Mouse (Mus musculus) CH12.LX (cell line): ENCODE data around the gene Nthl1. TPM values are rescaled to one million over a fixed set of nuclear protein-coding genes. Genes with fewer than 3 reads are reported as not detected.
A peak's percentile ranks its signal among the peaks of the same experiment; 100 is the strongest.

Experiments used
- DNase-seq: peaks from one replicate; pipeline ENCODE4 v3.0.0-alpha.2; 2013; ENCODE audit errors: extremely low read depth
- H3K27ac ChIP-seq: 2 replicates; pipeline ENCODE4 v1.5.1; 2012; ENCODE audit warnings: low read depth, mild to moderate bottlenecking, control low read depth, moderate library complexity; ENCODE audit not compliant: insufficient read depth
- H3K27me3 ChIP-seq: replicated peaks from 2 replicates; pipeline ENCODE3; 2012; ENCODE audit warnings: inconsistent platforms
- H3K36me3 ChIP-seq, 2 experiments: replicated peaks in 1 of 2; 2 replicates each; pipeline versions ENCODE3 to v1.6.1; 2012; ENCODE audit warnings: inconsistent platforms in 1 of 2, low read length in 1 of 2, mild to moderate bottlenecking in 1 of 2, mixed read lengths in 1 of 2, moderate library complexity in 1 of 2; ENCODE audit not compliant: control insufficient read depth in 1 of 2, insufficient read depth in 1 of 2
- H3K4me1 ChIP-seq, 2 experiments: 2 replicates each; pipeline ENCODE4 v1.6.1; 2012; ENCODE audit warnings: inconsistent platforms in 1 of 2, moderate library complexity in 1 of 2; ENCODE audit not compliant: insufficient read depth in 2 of 2, control insufficient read depth in 1 of 2
- H3K4me2 ChIP-seq: 2 replicates; pipeline ENCODE4 v1.6.1; 2012; ENCODE audit warnings: low read depth, mild to moderate bottlenecking, control low read depth; ENCODE audit not compliant: poor library complexity, insufficient read depth, severe bottlenecking
- H3K4me3 ChIP-seq, 3 experiments: fragments of 150-350 bp in 1 of 3; sonication (generic) in 1 of 3; replicated peaks in 1 of 3; 2 replicates each; pipeline versions ENCODE3 to v1.5.1; 2011 to 2012; ENCODE audit warnings: low read depth in 2 of 3, low read length in 2 of 3, mild to moderate bottlenecking in 2 of 3, moderate library complexity in 2 of 3, control low read depth in 1 of 3, improper control_type of control experiment in 1 of 3, inconsistent platforms in 1 of 3, mixed read lengths in 1 of 3; ENCODE audit not compliant: poor library complexity in 1 of 3
- H3K79me2 ChIP-seq: replicated peaks from 2 replicates; pipeline ENCODE4 v1.6.1; 2012; ENCODE audit warnings: mild to moderate bottlenecking, moderate library complexity; ENCODE audit not compliant: control insufficient read depth, poor library complexity, insufficient read depth, severe bottlenecking; ENCODE audit errors: extremely low read depth
- H3K9ac ChIP-seq: 2 replicates; pipeline ENCODE4 v1.6.1; 2012; ENCODE audit warnings: low read depth, mild to moderate bottlenecking, control low read depth, moderate library complexity; ENCODE audit not compliant: insufficient read depth
- H3K9me3 ChIP-seq: replicated peaks from 2 replicates; pipeline ENCODE3; 2012; ENCODE audit warnings: low read length, inconsistent platforms, mixed read lengths
- BHLHE40 ChIP-seq: IDR thresholded peaks from 2 replicates; pipeline ENCODE4 v1.6.1; 2011; ENCODE audit warnings: mild to moderate bottlenecking, low read depth, low read length, improper control_type of control experiment
- CHD1 ChIP-seq: IDR thresholded peaks from 2 replicates; pipeline ENCODE4 v1.6.1; 2012; ENCODE audit warnings: low read depth, low read length, improper control_type of control experiment, inconsistent platforms
- CHD2 ChIP-seq: IDR thresholded peaks from 2 replicates; pipeline ENCODE4 v1.6.1; 2011; ENCODE audit warnings: low read length, improper control_type of control experiment
- CTCF ChIP-seq, 2 experiments: IDR thresholded peaks in 1 of 2; conservative IDR thresholded peaks in 1 of 2; 2 replicates each; pipeline ENCODE4 v1.5.1; 2011 to 2012; ENCODE audit warnings: low read depth in 2 of 2, low read length in 2 of 2, improper control_type of control experiment in 1 of 2, inconsistent platforms in 1 of 2, mild to moderate bottlenecking in 1 of 2, moderate library complexity in 1 of 2
- E2F4 ChIP-seq: IDR thresholded peaks from 2 replicates; pipeline ENCODE4 v1.6.1; 2011; ENCODE audit warnings: low read depth, low read length, improper control_type of control experiment; ENCODE audit not compliant: insufficient replicate concordance
- ELF1 ChIP-seq: IDR thresholded peaks from 2 replicates; pipeline ENCODE4 v1.6.1; 2014; ENCODE audit warnings: low read depth, mild to moderate bottlenecking, inconsistent platforms, low read length, improper control_type of control experiment
- JUND ChIP-seq: conservative IDR thresholded peaks from 2 replicates; pipeline ENCODE4 v1.6.1; 2011; ENCODE audit warnings: low read depth, low read length, improper control_type of control experiment
- MAFK ChIP-seq: IDR thresholded peaks from 2 replicates; pipeline ENCODE4 v1.6.1; 2011; ENCODE audit warnings: low read length, improper control_type of control experiment; ENCODE audit not compliant: insufficient replicate concordance
- MAX ChIP-seq: IDR thresholded peaks from 2 replicates; pipeline ENCODE4 v1.6.1; 2011; ENCODE audit warnings: low read length, improper control_type of control experiment
- MAZ ChIP-seq: IDR thresholded peaks from 2 replicates; pipeline ENCODE4 v1.6.1; 2012; ENCODE audit warnings: low read depth, mild to moderate bottlenecking, inconsistent platforms, low read length, improper control_type of control experiment, moderate library complexity
- MEF2A ChIP-seq: IDR thresholded peaks from 2 replicates; pipeline ENCODE4 v1.6.1; 2014; ENCODE audit warnings: low read depth, mild to moderate bottlenecking, inconsistent platforms, low read length, improper control_type of control experiment, borderline replicate concordance
- MXI1 ChIP-seq: IDR thresholded peaks from 2 replicates; pipeline ENCODE4 v1.6.1; 2011; ENCODE audit warnings: mild to moderate bottlenecking, low read depth, low read length, improper control_type of control experiment
- NRF1 ChIP-seq: IDR thresholded peaks from 2 replicates; pipeline ENCODE4 v1.6.1; 2014; ENCODE audit warnings: low read depth, mild to moderate bottlenecking, inconsistent platforms, low read length, improper control_type of control experiment, moderate library complexity
- POLR2A ChIP-seq: IDR thresholded peaks from 2 replicates; pipeline ENCODE4 v1.6.1; 2011; ENCODE audit warnings: low read depth, mild to moderate bottlenecking, improper control_type of control experiment, low read length
- RAD21 ChIP-seq: IDR thresholded peaks from 2 replicates; pipeline ENCODE4 v1.6.1; 2011; ENCODE audit warnings: low read depth, mild to moderate bottlenecking, low read length, improper control_type of control experiment, moderate library complexity
- RCOR1 ChIP-seq: conservative IDR thresholded peaks from 2 replicates; pipeline ENCODE4 v1.6.1; 2012; ENCODE audit warnings: low read depth, mild to moderate bottlenecking, inconsistent platforms, low read length, improper control_type of control experiment
- SIN3A ChIP-seq: IDR thresholded peaks from 2 replicates; pipeline ENCODE4 v1.6.1; 2012; ENCODE audit warnings: low read length, improper control_type of control experiment, inconsistent platforms
- TBP ChIP-seq: conservative IDR thresholded peaks from 2 replicates; pipeline ENCODE4 v1.6.1; 2011; ENCODE audit warnings: low read depth, low read length, improper control_type of control experiment
- TCF12 ChIP-seq: IDR thresholded peaks from 2 replicates; pipeline ENCODE4 v1.6.1; 2014; ENCODE audit warnings: low read depth, mild to moderate bottlenecking, inconsistent platforms, low read length, improper control_type of control experiment
- UBTF ChIP-seq: IDR thresholded peaks from 2 replicates; pipeline ENCODE4 v1.6.1; 2012; ENCODE audit warnings: low read depth, mild to moderate bottlenecking, inconsistent platforms, low read length, improper control_type of control experiment, moderate library complexity
- ZC3H11A ChIP-seq: IDR thresholded peaks from 2 replicates; pipeline ENCODE4 v1.6.1; 2012; ENCODE audit warnings: low read depth, mild to moderate bottlenecking, inconsistent platforms, low read length, improper control_type of control experiment
- ZNF384 ChIP-seq: IDR thresholded peaks from 2 replicates; pipeline ENCODE4 v1.6.1; 2012; ENCODE audit warnings: low read depth, low read length, improper control_type of control experiment, inconsistent platforms
- dilution Hi-C: fragments of 300-500 bp; cut with MboI; formaldehyde crosslinking; loops from 2 replicates; pipeline ENCODE4 v1.14.3; 2020; ENCODE audit warnings: low sequenced_read_pairs; ENCODE audit not compliant: extremely low pct_unique_long_range_greater_than_20kb, extremely low pct_ligation_motif_present
- in situ Hi-C: fragments of 300-500 bp; cut with MboI; formaldehyde crosslinking; loops from 3 replicates; pipeline ENCODE4 v1.14.3; 2019; ENCODE audit warnings: low sequenced_read_pairs, low pct_ligation_motif_present, low pct_unique_long_range_greater_than_20kb, mixed read lengths
- polyA plus RNA-seq: library from polyadenylated mRNA; unstranded; fragments of >175 nt; gene quantifications from 2 replicates; pipeline ENCODE4 v1.2.1, GENCODE M21; 2012; ENCODE audit warnings: low read depth; ENCODE audit not compliant: insufficient read length
- total RNA-seq, 2 experiments: library from RNA; depleted of rRNA; stranded (reverse); fragments of 300-350 nt in 1 of 2; fragments of >200 nt in 1 of 2; gene quantifications; 2 replicates each; pipeline ENCODE4 v1.2.3; 2012 to 2014

The Nthl1 gene
- total and polyA plus RNA-seq, 3 experiments, result 20.1 to 24.0 (median 20.4) TPM

GRCm38 (mm10) chr17:24650070-24650616 lies 17.7 kb downstream of the Nthl1 start, which contains the start of gene Slc9a3r2:
TSS of gene Slc9a3r2 (minus strand) at chr17:24650327.
- peaks cover 9 to 29% of the 10 kb centered on the region in 2 experiments for H3K4me1 ChIP-seq
- TF ChIP-seq TBP (no peak), ELF1 (no peak), BHLHE40 (no peak), E2F4 (no peak), RCOR1 (no peak)
- TF ChIP-seq, all 38 proteins: peak for 0
- Histone ChIP-seq H3K9ac (peak within 1 kb of the TSS; percentile 10; the same call in 1 of the 2 replicates), H3K4me3 (peak within 1 kb of the TSS; percentile 39 to 68 (median 44)), H3K9me3 (no peaks in the 10 kb centered on the region), H3K79me2 (no peaks in the 10 kb centered on the region), H3K36me3 (no peaks in the 10 kb centered on the region), H3K27ac (no peak within 1 kb of the TSS), H3K4me2 (peak within 1 kb of the TSS; percentile 67), H3K27me3 (peaks cover 28% of the 10 kb centered on the region)
- no peak for DNase-seq
- in situ Hi-C loops, result loop anchor here (5.0 kb wide), 1 partner anchor 53 kb away; no protein-coding TSS in a partner anchor
- dilution Hi-C loops, result no loop called here

- H3K27me3 ChIP-seq, result peaks cover 28% of the 10 kb centered on the region
- no peak for TF ChIP-seq JUND
- TF ChIP-seq CTCF (conservative IDR thresholded peaks at IDR 0.05 in 1 of 2, IDR thresholded peaks at IDR 0.05 in 1 of 2; ENCODE audit: low read depth in 2 of 2, low read length in 2 of 2), result no peak
- TF ChIP-seq E2F4, result no peak
- TF ChIP-seq ZNF384, result no peak
- TF ChIP-seq POLR2A, result no peak
- TF ChIP-seq MXI1, result no peak
- no peak for TF ChIP-seq NRF1
- TF ChIP-seq SIN3A, result no peak
- TF ChIP-seq CHD1, result no peak
- TF ChIP-seq TCF12, result no peak
- no peak for TF ChIP-seq ZC3H11A
- no peak for TF ChIP-seq CHD2
- no peak for TF ChIP-seq UBTF
- no peak for TF ChIP-seq MAFK
- no peak for TF ChIP-seq TBP
- TF ChIP-seq MEF2A, result no peak
- no peak for TF ChIP-seq RAD21
- no peak for TF ChIP-seq MAX
- TF ChIP-seq MAZ, result no peak
- peaks cover 4 to 23% of the 10 kb centered on the region in 2 experiments; a peak in 2 of 4 replicates for H3K4me1 ChIP-seq
- H3K36me3 ChIP-seq, result no peaks in the 10 kb centered on the region
- no peak overlapping the region for H3K9ac ChIP-seq
- in situ Hi-C loops (loop anchor here (5.0 kb wide), 1 partner anchor 53 kb away; no protein-coding TSS in a partner anchor), dilution Hi-C loops (no loop called here)
- H3K4me2 ChIP-seq, result no peak overlapping the region
- H3K4me3 ChIP-seq, result no peak overlapping the region
- DNase-seq, result no peak
- no peak overlapping the region for H3K27ac ChIP-seq
- H3K79me2 ChIP-seq, result no peaks in the 10 kb centered on the region
- no peaks in the 10 kb centered on the region for H3K9me3 ChIP-seq
These were observed 18.3 kb downstream of the Nthl1 start for GRCm38 (mm10) chr17:24650766-24651165.
